Mouse (Mus musculus) erythroid progenitor cell, adult 5-6 weeks (primary cell): ENCODE results near the gene Minos1. TPM values are rescaled to one million over a fixed set of nuclear protein-coding genes. Genes with fewer than 3 reads are reported as not detected.

Experiments used
- ATAC-seq: replicated peaks from 2 replicates; pipeline ENCODE4 v1.8.0; 2016; ENCODE audit warnings: moderate number of reproducible peaks, mild to moderate bottlenecking, moderate TSS enrichment, inconsistent platforms; ENCODE audit not compliant: poor library complexity, low FRiP score, severe bottlenecking
- total RNA-seq, 2 experiments: library from RNA; stranded (forward) in 1 of 2; stranded (reverse) in 1 of 2; fragments of 150-400 nt in 1 of 2; fragments of 186-747, 209-891 nt in 1 of 2; gene quantifications; 2 replicates each; pipeline versions ENCODE4 v1.2.3 to v1.2.4; 2015 to 2017; ENCODE audit warnings: low replicate concordance in 2 of 2

Gene Minos1
- total RNA-seq, 2 experiments from 2014 or later = 134 to 230 TPM

DNA sequence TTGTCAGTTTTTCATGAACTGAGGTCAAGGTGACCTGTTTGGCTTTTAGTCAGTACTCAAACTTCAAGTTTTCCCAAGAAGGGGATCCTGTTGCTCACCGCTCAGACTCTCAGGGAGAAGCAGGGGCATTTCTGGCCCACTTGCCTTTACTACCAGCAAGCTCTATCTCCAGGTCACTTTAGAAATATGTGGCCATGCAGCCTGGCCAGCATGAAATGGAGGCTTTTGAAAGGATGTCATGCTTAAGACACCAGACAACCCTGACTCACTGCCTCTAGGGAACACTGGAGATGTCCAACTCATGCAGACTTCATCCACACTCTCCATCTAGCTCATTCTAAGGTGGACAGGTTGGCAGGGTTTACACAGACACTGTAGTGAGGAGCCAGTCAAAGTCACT lies 25.5 kb downstream of the Minos1 start:
- ATAC-seq = no peak

DNA sequence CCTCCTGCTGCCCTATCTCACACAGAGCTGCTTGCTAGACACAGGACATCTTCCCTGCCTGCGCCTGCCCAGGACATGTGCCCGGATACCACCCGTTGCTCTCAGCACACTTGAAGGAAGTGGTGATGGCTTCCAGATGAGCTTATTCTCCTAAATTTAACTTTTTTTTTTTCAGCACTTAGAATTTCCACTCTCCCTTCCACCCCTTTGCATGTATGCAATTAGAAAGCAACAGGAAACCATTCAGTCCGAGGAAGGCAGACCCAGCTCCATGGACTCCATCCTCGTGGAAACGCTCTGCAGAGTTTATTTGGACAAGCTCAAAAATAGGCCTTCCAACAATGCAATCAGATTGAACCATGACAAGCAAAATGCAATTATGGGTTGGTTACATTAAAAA lies 29.4 kb downstream of the Minos1 start:
- no peak for ATAC-seq

DNA sequence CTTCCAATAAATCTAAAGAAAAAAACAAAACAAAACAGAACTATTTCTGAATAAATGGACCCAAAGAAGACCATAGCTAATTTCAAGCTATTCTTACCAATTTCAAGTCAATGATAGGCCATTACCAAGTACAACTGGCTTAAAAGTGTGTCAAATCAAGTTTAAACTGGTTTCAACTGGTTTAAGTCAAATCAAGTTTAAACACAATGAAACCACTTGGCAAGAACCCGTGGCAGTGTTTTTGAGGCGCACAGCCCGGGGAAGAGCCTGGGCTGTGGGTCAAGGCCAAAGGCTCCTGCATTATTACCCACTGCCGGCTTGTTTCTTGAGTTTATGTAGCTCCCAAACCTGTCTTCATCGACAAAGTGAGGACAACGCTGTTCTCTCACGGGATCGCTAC lies 30.6 kb downstream of the Minos1 start:
- ATAC-seq = no peak

DNA sequence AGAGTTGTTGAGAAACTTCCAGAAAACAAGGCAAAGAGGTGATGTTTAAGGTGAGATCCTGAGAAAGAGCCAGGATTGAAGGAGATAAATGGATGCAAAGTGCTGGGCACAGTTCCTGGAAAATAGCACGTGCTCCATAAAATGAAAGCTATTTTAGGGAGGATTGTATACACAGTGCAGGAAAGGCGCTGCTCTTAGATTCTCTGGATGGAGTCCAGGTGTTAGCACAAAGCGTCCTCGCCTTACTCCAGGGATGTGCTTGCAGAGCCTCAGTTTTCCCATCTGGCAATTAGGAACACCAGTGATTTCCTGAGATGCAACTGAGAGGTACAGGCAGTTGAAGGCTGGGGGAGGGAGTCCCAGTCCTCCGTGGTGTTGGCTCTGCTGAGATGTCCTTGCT lies 34.7 kb downstream of the Minos1 start:
- no peak for ATAC-seq

DNA sequence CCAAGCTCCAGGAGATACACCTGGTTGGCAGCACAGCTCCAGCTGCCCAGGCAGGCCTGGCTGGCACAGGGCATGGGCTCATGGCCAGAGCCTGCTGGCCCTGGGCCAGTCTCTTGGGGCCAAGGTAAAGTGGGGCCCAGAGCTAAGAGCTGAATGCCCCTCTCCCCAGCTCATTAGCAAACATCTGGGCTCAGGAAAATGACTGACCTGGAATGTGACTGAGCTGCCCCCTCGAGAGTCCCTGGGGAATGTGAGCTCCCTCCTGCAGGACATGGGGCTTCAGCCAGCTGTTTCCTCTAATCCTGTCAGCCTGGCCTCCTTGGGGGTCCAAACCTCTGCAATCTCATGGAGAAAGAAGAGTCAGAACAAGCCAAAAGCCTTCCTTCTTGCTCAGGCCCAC lies 35.5 kb downstream of the Minos1 start:
- ATAC-seq = no peak

DNA sequence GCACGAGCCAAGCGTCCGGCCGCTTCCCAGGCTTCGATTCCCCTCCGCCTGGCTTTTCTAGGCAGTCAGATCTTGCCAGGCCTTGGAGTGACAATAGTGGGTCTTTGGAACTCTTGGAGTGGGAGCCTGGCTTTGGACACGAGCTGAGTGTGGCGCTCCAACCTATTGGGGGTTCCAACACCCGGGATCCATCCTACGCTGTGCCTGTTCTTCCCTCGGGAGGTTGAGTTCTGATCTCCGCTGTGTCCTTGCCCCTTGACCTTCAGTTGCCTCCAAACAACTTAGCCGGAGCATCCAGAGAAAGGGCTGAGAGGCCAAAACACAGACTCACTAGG lies 37.8 kb downstream of the Minos1 start:
- no peak for ATAC-seq

DNA sequence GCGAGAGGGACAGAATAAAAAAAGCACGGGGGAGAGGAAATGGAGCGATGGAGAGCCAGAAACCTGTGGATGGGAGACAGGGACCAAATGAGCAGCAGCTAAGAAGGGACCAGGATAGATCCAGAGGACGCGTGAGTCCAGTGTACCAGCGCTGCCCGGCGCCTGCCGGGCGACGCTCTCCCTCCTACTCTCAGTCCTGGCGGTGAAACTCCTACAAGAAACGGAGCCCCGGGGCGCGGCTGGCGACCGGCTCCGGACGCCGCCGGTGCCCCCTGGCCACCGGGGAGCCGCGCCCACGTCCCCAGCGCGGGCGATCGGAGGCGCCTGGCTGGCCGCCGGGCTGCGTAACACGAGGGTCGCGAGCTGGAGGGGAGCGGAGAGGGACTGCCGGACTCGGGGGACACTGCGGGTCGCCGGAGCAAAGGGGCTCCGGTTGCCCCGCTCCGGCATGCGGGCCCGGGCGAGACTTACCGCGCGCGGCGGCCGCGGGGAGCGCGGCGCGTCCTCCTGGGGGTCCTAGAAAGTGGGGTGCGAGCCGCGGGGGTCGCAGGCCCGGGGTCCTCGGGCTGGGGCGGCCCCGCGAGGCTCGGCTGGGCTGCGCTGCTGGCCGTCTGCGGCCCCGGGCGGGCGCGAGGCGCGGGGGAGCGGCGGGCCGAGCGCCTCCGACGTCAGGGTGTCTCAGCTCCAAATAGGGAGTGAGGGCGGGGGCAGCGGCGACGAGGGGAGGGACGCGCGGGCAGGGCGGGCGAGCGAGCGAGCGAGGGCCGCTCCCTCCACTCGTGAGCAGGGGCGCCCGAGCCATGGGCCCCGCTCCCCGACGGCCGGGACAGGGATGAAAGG lies 38.3 kb downstream of the Minos1 start, which contains the start of gene Nbl1:
Gene Nbl1 (minus strand): TSS at position 638 of the 840 bp plus-strand sequence.
- ATAC-seq = no peak

DNA sequence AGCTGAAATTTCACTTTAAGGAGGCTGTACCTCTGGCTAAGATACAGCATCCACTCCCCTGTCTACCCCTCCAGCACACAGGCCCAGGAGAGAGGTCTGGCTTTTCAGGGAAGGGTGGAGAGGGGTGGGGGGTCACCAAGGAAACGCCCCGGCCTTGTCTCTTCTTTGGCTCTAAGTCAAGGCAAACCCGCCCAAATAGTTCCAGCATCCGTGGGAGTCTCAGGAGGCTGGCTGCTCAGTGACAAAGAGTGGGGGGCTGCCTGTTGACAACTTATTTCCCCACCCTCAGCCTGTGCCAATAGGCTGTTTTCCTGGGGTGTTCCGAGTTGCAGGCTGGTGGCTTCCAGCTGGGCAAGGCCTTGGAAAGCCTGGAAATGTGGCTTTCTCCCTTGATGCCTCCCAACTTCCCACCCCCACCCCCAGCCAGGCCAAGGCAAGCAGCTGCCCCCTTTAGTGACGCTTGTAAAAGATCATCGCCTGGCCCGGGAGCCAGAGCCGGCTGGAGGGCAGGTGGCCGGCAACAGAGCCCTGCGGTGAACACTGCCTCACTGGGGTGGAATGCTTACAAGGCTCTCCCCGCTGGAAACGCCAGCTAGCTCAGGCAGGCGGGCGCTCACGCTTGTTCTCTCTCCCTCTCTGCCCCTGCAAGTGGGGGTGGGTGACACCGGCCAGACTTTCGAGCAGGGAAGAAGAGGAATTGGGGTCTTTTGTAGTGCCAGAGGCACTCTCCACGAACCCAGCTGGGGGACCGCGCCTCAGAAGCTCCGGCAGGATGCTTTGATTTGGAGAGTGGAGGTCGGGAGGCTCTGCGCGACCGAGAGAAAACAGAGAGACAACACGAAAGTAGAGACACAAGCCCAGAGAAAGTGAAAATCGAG lies 39.2 kb downstream of the Minos1 start:
- ATAC-seq = no peak

DNA sequence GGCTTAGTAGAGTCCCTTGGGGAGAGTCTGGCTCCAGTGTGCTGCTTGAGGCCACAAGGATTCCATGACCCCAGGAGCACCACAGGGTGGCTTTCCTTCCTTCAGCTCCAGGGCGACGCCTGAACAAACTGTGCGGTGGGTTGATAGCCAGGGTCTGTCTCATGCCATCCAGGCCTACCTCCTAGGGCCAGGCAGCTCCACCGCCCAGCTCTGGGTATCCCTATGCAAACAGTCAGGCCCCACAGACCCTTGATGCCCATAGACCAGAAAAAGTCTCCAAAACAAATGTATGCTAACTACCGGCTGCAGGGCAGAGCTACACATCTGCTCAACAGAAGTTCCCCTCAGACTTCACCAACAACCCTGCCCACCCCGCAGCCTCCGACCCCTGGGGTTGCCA lies 39.8 kb downstream of the Minos1 start:
- ATAC-seq = no peak

DNA sequence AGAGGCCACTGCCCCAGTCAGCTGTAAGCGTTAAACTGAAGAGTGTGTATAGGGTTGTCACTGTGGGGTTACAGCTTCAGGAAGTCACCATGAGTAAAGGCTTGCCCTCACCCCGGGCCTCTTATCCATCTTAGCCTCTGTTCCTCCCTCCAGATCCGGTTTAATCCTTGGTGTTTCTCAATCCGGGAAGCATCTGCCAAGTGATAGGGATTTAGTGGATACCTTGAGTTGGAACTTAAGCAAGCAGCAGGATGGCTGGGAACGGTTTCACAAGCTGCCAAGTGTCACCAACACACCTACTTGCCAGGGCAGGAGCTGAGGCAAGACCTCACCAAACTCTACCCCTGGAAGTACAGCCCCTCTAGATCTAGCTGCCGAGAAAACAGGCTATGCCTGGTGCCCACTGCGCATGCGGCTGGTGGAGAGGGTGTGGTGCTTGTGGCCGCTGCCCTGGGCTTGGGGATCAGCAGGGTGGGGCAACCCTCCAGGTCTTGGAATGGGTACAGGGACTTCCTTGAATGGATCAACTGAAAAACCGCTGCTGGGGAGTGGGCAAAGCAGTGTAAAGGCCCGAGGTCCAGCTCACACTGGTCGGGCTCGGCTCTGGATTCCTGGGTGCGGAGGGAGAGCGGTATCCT lies 40.5 kb downstream of the Minos1 start:
- no peak for ATAC-seq

DNA sequence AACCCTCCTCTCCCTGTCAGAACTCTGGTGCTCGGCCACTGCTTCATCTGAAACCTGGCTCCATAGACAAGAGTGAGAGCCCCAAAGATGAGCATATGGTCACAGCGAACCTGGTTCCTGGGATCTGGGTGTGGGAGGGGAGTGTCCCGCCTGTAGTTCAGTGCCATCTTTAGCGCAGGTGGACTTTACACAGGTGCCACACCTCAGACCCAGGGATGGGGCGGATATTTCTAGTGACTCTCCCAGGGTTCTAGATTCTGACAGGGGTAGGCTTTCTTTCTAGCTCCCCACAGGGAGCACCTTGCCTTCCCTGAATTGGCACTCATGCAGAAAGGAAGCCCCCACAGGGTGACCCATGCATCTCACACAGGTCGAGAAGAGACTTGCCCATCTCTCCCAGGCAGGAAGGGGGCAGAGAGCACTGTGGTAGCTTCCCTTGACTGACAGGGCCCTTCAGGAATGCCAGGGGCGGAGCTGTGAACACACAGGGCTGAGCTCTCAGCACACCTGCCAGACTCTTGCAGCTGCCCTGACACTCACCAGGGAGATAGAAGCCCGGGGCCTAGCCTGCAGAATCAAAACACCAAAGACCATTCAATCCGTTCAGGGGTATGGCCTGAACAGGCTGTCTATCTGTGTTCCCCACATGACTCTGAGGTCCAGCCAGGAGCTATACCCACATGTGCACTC lies 41.8 kb downstream of the Minos1 start:
- no peak for ATAC-seq

DNA sequence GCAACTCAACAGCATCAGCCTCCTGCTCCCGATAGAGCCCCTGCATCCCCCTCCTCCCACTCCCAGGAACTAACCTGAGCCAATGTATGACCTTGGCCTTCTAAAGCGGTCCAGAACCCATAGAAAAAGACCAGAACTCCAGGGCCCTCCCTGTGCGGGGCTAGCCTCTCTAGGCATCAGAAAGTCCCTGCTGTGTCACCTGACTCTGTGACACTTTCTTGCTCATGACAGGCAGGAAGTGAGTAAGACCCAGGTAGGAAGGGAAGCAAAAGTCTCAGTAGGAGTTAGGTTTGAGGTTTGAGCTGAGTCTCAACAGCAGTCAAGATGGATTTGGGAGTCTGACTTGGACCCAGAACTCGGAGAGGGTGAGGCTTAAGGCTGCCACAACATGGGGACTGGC lies 43.9 kb downstream of the Minos1 start:
- no peak for ATAC-seq

DNA sequence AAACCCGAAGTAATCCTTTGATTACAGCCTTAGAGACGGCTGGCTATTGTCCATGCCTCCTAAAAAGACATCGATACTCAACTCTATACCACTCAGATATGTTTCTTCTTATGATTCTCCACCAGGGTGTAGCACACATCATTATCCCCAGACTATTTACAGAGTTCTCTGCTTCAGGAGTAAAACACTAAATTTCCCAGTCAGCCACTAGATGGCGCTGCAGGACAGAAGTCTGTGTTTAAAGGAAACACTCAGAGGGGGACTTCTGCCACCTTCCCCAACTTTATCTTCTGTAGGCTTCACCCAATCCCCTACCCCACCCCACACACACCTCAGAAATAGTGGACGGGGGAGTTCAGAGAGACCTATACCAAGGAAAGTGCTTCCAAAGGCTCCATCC lies 44.9 kb downstream of the Minos1 start:
- ATAC-seq = 0 out of 2 replicates have a peak, but pooled peaks have one; percentile 32

DNA sequence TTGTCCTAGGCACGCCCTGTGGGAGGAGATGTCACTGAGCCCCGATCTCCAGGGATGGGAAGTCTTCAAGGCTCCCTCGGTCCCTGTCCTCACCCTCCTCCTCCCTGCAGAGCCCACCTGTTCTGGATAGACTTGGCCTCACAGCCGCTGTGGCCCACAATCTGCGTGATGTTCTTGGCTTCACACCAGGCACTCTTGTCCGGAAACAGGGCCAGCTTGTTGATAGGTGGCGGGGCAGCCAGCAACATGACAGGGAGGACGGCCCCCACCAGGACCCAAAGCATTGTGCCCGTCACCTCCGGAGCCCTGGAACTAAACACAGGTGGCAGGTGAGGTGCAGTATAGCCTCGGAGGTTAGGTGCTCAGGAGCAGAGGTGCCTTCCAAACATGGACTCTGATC lies 45.6 kb downstream of the Minos1 start:
- no peak for ATAC-seq

DNA sequence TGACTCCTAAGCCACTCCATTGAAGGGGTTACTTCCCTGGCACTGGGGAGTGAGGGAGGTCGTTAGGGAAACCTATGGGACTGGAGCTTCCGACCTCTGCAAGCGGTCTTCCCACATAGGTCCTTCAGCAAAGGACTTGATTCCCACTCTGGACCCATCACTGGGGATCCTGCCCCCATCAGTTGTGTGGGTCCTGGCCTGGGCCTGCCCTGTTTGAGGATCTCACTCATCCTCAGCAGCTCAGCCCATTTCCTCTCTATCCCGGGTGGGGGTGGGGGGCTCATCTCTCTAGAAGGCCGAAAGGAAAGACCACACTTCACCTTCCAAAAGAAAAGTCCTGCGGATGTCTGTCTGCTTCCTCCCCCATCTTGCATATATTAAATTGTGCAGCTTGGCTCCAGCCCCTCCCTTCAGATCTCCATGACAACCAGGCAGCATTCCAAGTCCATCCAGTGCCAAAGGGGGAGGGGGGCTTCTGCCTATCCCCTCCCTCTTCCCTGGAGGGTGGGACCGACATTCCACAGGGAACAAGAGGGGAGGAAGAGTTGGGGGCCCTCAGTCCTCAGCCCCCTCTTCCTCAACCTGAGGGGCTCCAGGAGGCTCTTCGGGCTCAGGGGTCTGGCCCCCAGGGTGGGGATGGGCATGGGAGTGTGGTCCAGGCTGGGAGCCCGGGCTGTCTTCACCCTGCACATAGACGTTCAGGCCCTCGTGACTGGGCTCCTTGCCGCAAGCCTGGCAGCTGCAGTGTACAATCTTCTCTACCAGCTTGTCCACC lies 47.9 kb downstream of the Minos1 start:
- ATAC-seq = no peak

DNA sequence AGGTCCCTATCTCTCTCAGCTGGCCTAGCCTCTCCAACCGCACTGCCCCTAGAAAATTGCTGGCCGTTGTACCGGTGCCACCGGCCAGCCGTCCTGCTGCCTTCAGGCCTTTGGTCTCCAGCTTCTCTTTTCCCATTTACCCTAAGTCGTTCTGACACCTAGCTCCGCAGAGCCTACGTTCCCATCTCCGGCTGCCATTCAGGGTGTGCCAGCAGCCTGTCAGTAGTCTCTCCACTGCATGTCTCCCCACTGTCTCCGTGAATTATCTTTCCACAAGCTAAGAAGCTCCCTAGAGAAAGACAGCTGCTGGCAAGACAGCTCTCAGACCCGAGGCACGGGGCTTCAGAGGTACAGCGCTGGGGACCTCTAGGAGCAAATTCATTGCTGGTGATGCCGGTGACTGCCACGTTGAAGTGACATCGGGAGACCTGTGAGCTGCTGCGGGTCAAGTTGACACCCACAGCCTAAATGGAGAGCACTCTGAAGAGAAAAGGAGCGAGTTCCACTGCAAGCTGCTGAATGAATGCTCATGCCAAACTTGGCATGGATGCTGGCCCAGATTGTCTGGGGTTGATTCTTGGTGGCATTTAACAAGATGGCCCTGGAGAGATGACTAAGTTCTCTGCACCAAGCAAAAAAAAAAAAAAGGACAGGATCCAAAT lies 49.5 kb downstream of the Minos1 start:
- no peak for ATAC-seq

DNA sequence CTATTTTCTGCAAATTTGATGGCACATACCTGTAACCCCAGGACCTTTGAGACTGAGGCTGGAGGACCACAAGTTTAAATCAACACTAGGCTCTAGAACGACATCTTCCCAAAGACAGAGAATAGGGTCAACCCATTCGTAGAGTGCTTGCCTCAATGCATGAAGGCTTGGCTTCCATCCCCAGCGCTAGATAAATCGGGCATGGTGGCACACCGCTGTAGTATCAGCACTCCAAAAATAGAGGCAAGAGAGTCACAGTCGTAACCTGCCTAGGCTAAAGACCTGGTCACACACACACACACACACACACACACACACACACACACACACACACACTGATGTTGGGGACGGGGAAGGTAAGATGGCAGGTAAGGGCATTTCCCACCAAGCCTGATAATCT lies 50.7 kb downstream of the Minos1 start:
- ATAC-seq = no peak

DNA sequence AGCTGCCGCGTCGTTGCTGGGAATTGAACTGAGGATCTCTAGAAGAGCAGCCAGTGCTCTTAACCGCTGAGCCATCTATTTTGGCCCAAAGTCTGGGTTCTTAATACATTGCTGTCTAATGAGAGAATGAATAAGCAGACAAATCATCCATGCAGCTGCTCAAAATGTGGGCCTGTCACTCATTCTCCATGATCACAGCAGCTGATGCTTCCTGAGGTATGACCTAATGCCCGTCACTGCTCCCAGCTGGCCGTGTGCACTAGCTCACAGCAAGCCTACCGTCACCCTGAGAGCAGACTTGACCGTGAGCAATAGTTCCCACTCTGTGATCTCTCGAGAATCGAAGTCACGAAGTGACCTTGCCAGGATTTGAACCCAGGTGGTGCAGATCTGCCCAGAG lies 51.5 kb downstream of the Minos1 start:
- ATAC-seq = no peak

DNA sequence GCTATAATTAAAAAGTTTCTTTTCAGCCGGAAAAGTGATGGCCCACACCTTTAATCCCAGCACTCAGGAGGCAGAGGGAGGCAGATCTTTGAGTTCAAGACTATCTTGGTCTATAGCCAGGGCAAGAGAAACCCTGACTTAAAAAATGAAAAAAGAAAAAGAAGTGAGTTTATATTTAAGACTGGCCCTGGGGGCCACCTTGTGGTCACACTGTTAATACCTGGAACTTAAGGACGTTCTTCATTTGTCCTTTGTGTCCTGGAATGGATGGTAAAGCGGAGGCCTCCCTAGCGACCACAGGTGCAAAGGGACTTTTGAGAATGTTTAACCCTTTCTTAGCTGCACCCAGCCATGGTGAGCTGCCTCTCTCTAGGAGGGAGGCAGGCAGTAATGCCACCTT lies 52.2 kb downstream of the Minos1 start:
- no peak for ATAC-seq
